Comparison of ENCODE assay signal across 8 mouse cellular contexts in the genomic region with DNA sequence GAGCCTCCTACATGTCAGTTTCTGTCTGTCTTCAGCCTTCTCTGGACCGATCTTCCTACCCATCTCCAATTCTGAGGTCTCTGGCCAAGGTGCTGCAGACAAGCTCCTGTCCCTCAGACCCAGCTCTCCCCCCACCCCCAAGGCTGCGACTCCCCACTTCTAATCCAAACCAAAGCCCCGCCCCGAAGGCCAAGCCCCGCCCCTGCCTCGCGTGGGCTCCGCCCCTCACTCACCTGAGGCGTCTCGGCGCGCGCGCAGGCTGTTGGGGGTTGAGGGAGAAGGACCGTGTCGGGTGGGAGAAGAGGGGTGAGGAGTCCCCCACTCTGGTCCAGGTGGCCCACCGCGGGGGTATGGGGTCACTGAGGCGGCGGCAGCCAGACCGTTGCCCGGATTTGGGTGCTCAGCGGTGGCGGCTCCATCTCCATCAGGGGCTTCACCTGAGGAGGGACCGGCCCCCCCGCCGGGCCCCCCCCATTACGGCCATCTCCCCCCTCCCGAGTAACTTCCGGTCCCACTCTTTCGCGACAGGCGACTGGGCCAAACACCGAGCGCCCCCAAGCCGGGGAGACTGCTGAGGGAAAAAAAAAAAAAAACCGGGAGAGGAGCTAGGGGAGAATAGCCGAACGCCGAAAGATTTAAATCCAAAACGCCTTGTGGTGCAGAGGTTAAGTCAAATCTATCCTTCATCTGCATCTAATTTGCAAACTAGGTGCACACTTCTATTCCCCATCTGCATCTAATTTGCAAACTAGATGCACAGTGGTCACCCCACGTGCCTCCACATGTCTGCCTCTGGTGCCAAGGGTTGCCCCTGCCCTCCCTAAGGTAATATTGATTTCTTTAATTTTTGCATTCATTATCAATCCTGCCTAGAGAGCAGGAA. TPM values are rescaled to one million over a fixed set of nuclear protein-coding genes. Genes with fewer than 3 reads are reported as not detected.
DNase-seq lines count a peak whose midpoint lies in the region; ATAC-seq and TF ChIP-seq lines count a peak whose summit lies in the region.

No protein-coding gene starts in this region.

- peak; percentile 76 for DNase-seq in CD4-positive, CD25-positive, alpha-beta regulatory T cell, adult 2 months (ENCODE audit: low read depth, low spot score)
- DNase-seq in hindbrain, embryonic 11.5 days (ENCODE audit: low spot score) = peak; percentile 62
- DNase-seq in layer of hippocampus, postnatal 10 days (ENCODE audit: low spot score in 2 of 2) = peak; percentile 63 to 74
- DNase-seq in ovary, postnatal 36 days (ENCODE audit: low spot score) = peak; percentile 70
- DNase-seq in thymus, postnatal 14 days = peak; percentile 75

- H3K9ac ChIP-seq in hindbrain, embryonic 11.5 days (ENCODE audit: low read depth, low read length) = peak overlapping the region; percentile 70
- H3K9ac ChIP-seq in lung, embryonic 15.5 days = peak overlapping the region; percentile 75

- peak overlapping the region; percentile 84 for H3K4me2 ChIP-seq in hindbrain, embryonic 11.5 days (replicated peaks; ENCODE audit: low read depth, low read length)
- H3K4me2 ChIP-seq in lung, embryonic 15.5 days = peak overlapping the region; percentile 90

- TF ChIP-seq CTCF in bone marrow, adult 2 months (IDR thresholded peaks at IDR 0.05; ENCODE audit: control insufficient read depth, insufficient read depth, low read length) = no peak
- no peak for TF ChIP-seq CTCF in embryonic fibroblast, embryonic 13.5 days (IDR thresholded peaks at IDR 0.05; ENCODE audit: borderline replicate concordance, insufficient read depth, low read length)

- ATAC-seq in hindbrain, embryonic 11.5 days (ENCODE audit: low FRiP score) = peak; percentile 38; the same call in 1 of the 2 replicates
- ATAC-seq in lung, embryonic 15.5 days (ENCODE audit: borderline replicate concordance, extremely low read depth, low FRiP score, low TSS enrichment) = peak; percentile 50; the same call in 1 of the 2 replicates

- no peak overlapping the region for H3K27ac ChIP-seq in bone marrow, adult 2 months (ENCODE audit: control insufficient read depth, insufficient read depth, low read depth, low read length, poor library complexity)
- no peak overlapping the region for H3K27ac ChIP-seq in embryonic fibroblast, embryonic 13.5 days (ENCODE audit: insufficient read depth, low read length)
- peak overlapping the region; percentile 42; the same call in 1 of the 2 replicates for H3K27ac ChIP-seq in hindbrain, embryonic 11.5 days (ENCODE audit: low read depth, low read length)
- peak overlapping the region; percentile 85 for H3K27ac ChIP-seq in lung, embryonic 15.5 days

- TF ChIP-seq POLR2A in bone marrow, adult 2 months (IDR thresholded peaks at IDR 0.05; ENCODE audit: borderline replicate concordance, control insufficient read depth, low read depth, low read length) = no peak
- no peak for TF ChIP-seq POLR2A in embryonic fibroblast, embryonic 13.5 days (IDR thresholded peaks at IDR 0.05; ENCODE audit: low read depth, low read length)

- H3K36me3 ChIP-seq in hindbrain, embryonic 11.5 days (ENCODE audit: control insufficient read depth, insufficient read depth, low read length) = no peaks in the 10 kb centered on the region
- no peaks in the 10 kb centered on the region for H3K36me3 ChIP-seq in lung, embryonic 15.5 days

- peak overlapping the region; percentile 34 for H3K4me3 ChIP-seq in bone marrow, adult 2 months (replicated peaks; ENCODE audit: control insufficient read depth, low read depth, low read length)
- H3K4me3 ChIP-seq in embryonic fibroblast, embryonic 13.5 days (ENCODE audit: insufficient read depth, low read length) = peak overlapping the region; percentile 54
- H3K4me3 ChIP-seq in hindbrain, embryonic 11.5 days (ENCODE audit: low read depth, low read length) = peak overlapping the region; percentile 68
- peak overlapping the region; percentile 88 for H3K4me3 ChIP-seq in lung, embryonic 15.5 days

- H3K9me3 ChIP-seq in hindbrain, embryonic 11.5 days (ENCODE audit: control insufficient read depth, low read length) = no peaks in the 10 kb centered on the region
- H3K9me3 ChIP-seq in lung, embryonic 15.5 days = no peaks in the 10 kb centered on the region

- H3K27me3 ChIP-seq in hindbrain, embryonic 11.5 days (ENCODE audit: control insufficient read depth, insufficient read depth, low read length) = no peaks in the 10 kb centered on the region
- H3K27me3 ChIP-seq in lung, embryonic 15.5 days = no peaks in the 10 kb centered on the region

- WGBS in bone marrow, adult 2 months = 4% methylated on average over 42 of the region's 42 CpGs
- WGBS in hindbrain, embryonic 11.5 days = under 1% methylated on average over 40 of the region's 42 CpGs
- WGBS in lung, embryonic 15.5 days = 1% methylated on average over 37 of the region's 42 CpGs

- no peaks in the 10 kb centered on the region; the same call in 1 of the 2 replicates for H3K4me1 ChIP-seq in bone marrow, adult 2 months (ENCODE audit: control insufficient read depth, insufficient read depth, low read length)
- H3K4me1 ChIP-seq in embryonic fibroblast, embryonic 13.5 days (ENCODE audit: control insufficient read depth, insufficient read depth, low read length) = peaks cover 7% of the 10 kb centered on the region
- H3K4me1 ChIP-seq in hindbrain, embryonic 11.5 days (replicated peaks; ENCODE audit: control insufficient read depth, insufficient read depth, low read length) = peaks cover 2% of the 10 kb centered on the region; the same call in 1 of the 2 replicates
- H3K4me1 ChIP-seq in lung, embryonic 15.5 days = peaks cover 16% of the 10 kb centered on the region

RNA-seq across cellular contexts. Expression of gene Suox, which starts 4.8 kb away (rescaled TPM):
- polyA plus RNA-seq in bone marrow, adult 2 months (2011; ENCODE audit: insufficient read depth, insufficient read length, low replicate concordance, missing spikeins) = 10.8 and 11.6 TPM in 2 replicates
- 14.3 and 15.7 TPM in 2 replicates for polyA plus RNA-seq in embryonic fibroblast, embryonic 13.5 days (2011; ENCODE audit: insufficient read length, low read depth, missing spikeins)
- 12.0 and 14.8 TPM in 2 replicates for polyA plus RNA-seq in hindbrain, embryonic 11.5 days (2014; fragmentation: Nextera tagmentation; extraction: Ambion mirVana)
- 10 to 100 TPM in 1 of 2 experiments, 1 to 10 TPM in 1; 9.5 to 11.9 TPM for total RNA-seq in layer of hippocampus, postnatal 10 days (2021)
- polyA plus RNA-seq in lung, embryonic 15.5 days (2015; fragmentation: Nextera tagmentation; extraction: Ambion mirVana) = 12.3 and 13.8 TPM in 2 replicates

RNA-seq across cellular contexts. Expression of gene Ikzf4, which starts 23.2 kb away (rescaled TPM):
- polyA plus RNA-seq in bone marrow, adult 2 months (2011; ENCODE audit: insufficient read depth, insufficient read length, low replicate concordance, missing spikeins) = not detected in 2 replicates
- polyA plus RNA-seq in embryonic fibroblast, embryonic 13.5 days (2011; ENCODE audit: insufficient read length, low read depth, missing spikeins) = 2.3 and 4.8 TPM in 2 replicates
- polyA plus RNA-seq in hindbrain, embryonic 11.5 days (2014; fragmentation: Nextera tagmentation; extraction: Ambion mirVana) = 4.3 and 4.9 TPM in 2 replicates
- total RNA-seq in layer of hippocampus, postnatal 10 days (2021) = 10 to 100 TPM; 17.2 to 17.7 TPM
- 1.6 and 2.2 TPM in 2 replicates for polyA plus RNA-seq in lung, embryonic 15.5 days (2015; fragmentation: Nextera tagmentation; extraction: Ambion mirVana)

RNA-seq across cellular contexts. Expression of gene Rab5b, which starts 27.0 kb away (rescaled TPM):
- polyA plus RNA-seq in bone marrow, adult 2 months (2011; ENCODE audit: insufficient read depth, insufficient read length, low replicate concordance, missing spikeins) = 26.4 and 35.4 TPM in 2 replicates
- 88.8 and 96.7 TPM in 2 replicates for polyA plus RNA-seq in embryonic fibroblast, embryonic 13.5 days (2011; ENCODE audit: insufficient read length, low read depth, missing spikeins)
- 76.0 and 83.0 TPM in 2 replicates for polyA plus RNA-seq in hindbrain, embryonic 11.5 days (2014; fragmentation: Nextera tagmentation; extraction: Ambion mirVana)
- total RNA-seq in layer of hippocampus, postnatal 10 days (2021) = 100 to 1,000 TPM; 118 to 125 TPM
- 73.8 and 77.8 TPM in 2 replicates for polyA plus RNA-seq in lung, embryonic 15.5 days (2015; fragmentation: Nextera tagmentation; extraction: Ambion mirVana)

RNA-seq across cellular contexts. Expression of gene Pmel, which starts 35.0 kb away (rescaled TPM):
- polyA plus RNA-seq in bone marrow, adult 2 months (2011; ENCODE audit: insufficient read depth, insufficient read length, low replicate concordance, missing spikeins) = 1.4 TPM in 1 of 2 replicates, not detected in the other
- polyA plus RNA-seq in embryonic fibroblast, embryonic 13.5 days (2011; ENCODE audit: insufficient read length, low read depth, missing spikeins) = 0.68 and 0.87 TPM in 2 replicates
- polyA plus RNA-seq in hindbrain, embryonic 11.5 days (2014; fragmentation: Nextera tagmentation; extraction: Ambion mirVana) = 4.5 and 5.8 TPM in 2 replicates
- total RNA-seq in layer of hippocampus, postnatal 10 days (2021) = 1 to 10 TPM in 1 of 2 experiments, under 1 TPM in 1; 0.91 to 1.1 TPM
- polyA plus RNA-seq in lung, embryonic 15.5 days (2015; fragmentation: Nextera tagmentation; extraction: Ambion mirVana) = 1.2 and 1.3 TPM in 2 replicates

RNA-seq across cellular contexts. Expression of gene Cdk2, which starts 35.8 kb away (rescaled TPM):
- 60.6 and 62.9 TPM in 2 replicates for polyA plus RNA-seq in bone marrow, adult 2 months (2011; ENCODE audit: insufficient read depth, insufficient read length, low replicate concordance, missing spikeins)
- 49.3 and 66.6 TPM in 2 replicates for polyA plus RNA-seq in embryonic fibroblast, embryonic 13.5 days (2011; ENCODE audit: insufficient read length, low read depth, missing spikeins)
- 75.2 and 86.5 TPM in 2 replicates for polyA plus RNA-seq in hindbrain, embryonic 11.5 days (2014; fragmentation: Nextera tagmentation; extraction: Ambion mirVana)
- total RNA-seq in layer of hippocampus, postnatal 10 days (2021) = 1 to 10 TPM; 7.9 to 9.6 TPM
- polyA plus RNA-seq in lung, embryonic 15.5 days (2015; fragmentation: Nextera tagmentation; extraction: Ambion mirVana) = 108 and 110 TPM in 2 replicates

Comparison
In these comparisons a context has a peak if more than half of its experiments do, and no peak if none do; other contexts are left out.
1. H3K27ac ChIP-seq: peak in hindbrain, embryonic 11.5 days (single experiment) and lung, embryonic 15.5 days (single experiment); none in bone marrow, adult 2 months (single experiment) and embryonic fibroblast, embryonic 13.5 days (single experiment).
2. H3K4me3 ChIP-seq: peak in every context shown above with its lines; median percentile 88 in lung, embryonic 15.5 days; 68 in hindbrain, embryonic 11.5 days; 54 in embryonic fibroblast, embryonic 13.5 days; 34 in bone marrow, adult 2 months.
3. Peak in every context shown above with its lines, with median percentiles within 50 percentile points of each other: DNase-seq.